Mouse (Mus musculus) heart, embryonic 14.5 days (tissue): ENCODE measurements at regions not wholly inside any gene's neighbourhood (a gene's known extent, or its start where the extent isn't known, plus 50 kb on each side); places are given as distances from the start of the nearest gene placed in this dataset.

ENCODE experiments used
- ATAC-seq: fragments of 200-750 bp; cut with Nextera tagmentation; 2 replicates; pipeline ENCODE4 v1.8.0; 2017; ENCODE audit warnings: low read depth, moderate TSS enrichment; ENCODE audit not compliant: insufficient number of reproducible peaks, insufficient read depth, low FRiP score
- H3K27ac ChIP-seq, 2 experiments: fragments of 200-500 bp in 1 of 2; fragments of 300-500 bp in 1 of 2; sonication (generic) in 1 of 2; replicated peaks in 1 of 2; 2 replicates each; pipeline ENCODE4 v1.5.1; 2012 to 2014; ENCODE audit warnings: low read depth in 2 of 2, low read length in 2 of 2, control low read depth in 1 of 2, mild to moderate bottlenecking in 1 of 2, mixed read lengths in 1 of 2; ENCODE audit not compliant: control insufficient read depth in 1 of 2, insufficient read depth in 1 of 2
- H3K27me3 ChIP-seq: fragments of 300-500 bp; sonication (generic); 2 replicates; pipeline ENCODE4 v1.6.1; 2014; ENCODE audit warnings: mild to moderate bottlenecking, low read length, control low read depth; ENCODE audit not compliant: control insufficient read depth, insufficient read depth
- H3K36me3 ChIP-seq: fragments of 300-500 bp; sonication (generic); 2 replicates; pipeline ENCODE4 v1.6.1; 2014; ENCODE audit warnings: mild to moderate bottlenecking, control low read depth, low read length, mixed read lengths; ENCODE audit not compliant: control insufficient read depth, insufficient read depth
- H3K4me1 ChIP-seq, 2 experiments: fragments of 200-500 bp in 1 of 2; fragments of 300-500 bp in 1 of 2; sonication (generic) in 1 of 2; 2 replicates each; pipeline ENCODE4 v1.6.1; 2012 to 2014; ENCODE audit warnings: low read length in 2 of 2, control low read depth in 1 of 2, mixed read lengths in 1 of 2; ENCODE audit not compliant: control insufficient read depth in 2 of 2, insufficient read depth in 2 of 2
- H3K4me2 ChIP-seq: fragments of 300-500 bp; sonication (generic); 2 replicates; pipeline ENCODE4 v1.6.1; 2014; ENCODE audit warnings: mild to moderate bottlenecking, low read length
- H3K4me3 ChIP-seq, 2 experiments: fragments of 200-500 bp in 1 of 2; fragments of 300-500 bp in 1 of 2; sonication (generic) in 1 of 2; 2 replicates each; pipeline ENCODE4 v1.5.1; 2012 to 2014; ENCODE audit warnings: low read length in 2 of 2, mild to moderate bottlenecking in 2 of 2, control low read depth in 1 of 2, low read depth in 1 of 2, moderate library complexity in 1 of 2; ENCODE audit not compliant: control insufficient read depth in 1 of 2, insufficient read depth in 1 of 2
- H3K9ac ChIP-seq: fragments of 300-500 bp; sonication (generic); 2 replicates; pipeline ENCODE4 v1.6.1; 2014; ENCODE audit warnings: mild to moderate bottlenecking, low read length
- H3K9me3 ChIP-seq: fragments of 300-500 bp; sonication (generic); 2 replicates; pipeline ENCODE4 v1.6.1; 2016; ENCODE audit warnings: low read length, control low read depth; ENCODE audit not compliant: control insufficient read depth
- WGBS: fragments of 180-500 bp; shearing (Covaris S2); extraction: QIAGEN DNeasy Blood & Tissue Kit; methylation state at CpG from one replicate; pipeline ENCODE4 v1.1.7; 2014; 5-methylcytosine and 5-hydroxymethylcytosine counted together

GRCm38 (mm10) chr10:118804574-118804973, 65.4 kb downstream of the Dyrk2 start:
- Histone ChIP-seq H3K9ac (peak overlapping the region; percentile 18), H3K36me3 (no peaks in the 10 kb centered on the region), H3K4me2 (peak overlapping the region; percentile 44), H3K4me1 (peaks cover 17 to 27% of the 10 kb centered on the region in 2 experiments), H3K4me3 (no peak overlapping the region), H3K9me3 (no peaks in the 10 kb centered on the region), H3K27me3 (no peaks in the 10 kb centered on the region), H3K27ac (no peak overlapping the region; a peak in 1 of 4 replicates)
- 31% methylated on average over 5 of the region's 5 CpGs for WGBS
- no peak for ATAC-seq
